Mouse (Mus musculus): ENCODE data around the gene Tekt2. TPM values are rescaled to one million over a fixed set of nuclear protein-coding genes. Genes with fewer than 3 reads are reported as not detected.
A peak's percentile ranks its signal among the peaks of the same experiment; 100 is the strongest.

The Tekt2 gene
- polyA plus RNA-seq, 1 experiment from 2014 or later, result 14.6 TPM

- no peak overlapping the region for H3K4me3 ChIP-seq (ENCODE audit: low read depth, low read length)
- WGBS, result 27% methylated on average over 1 of the region's 1 CpGs
- no peak for TF ChIP-seq CTCF (IDR thresholded peaks at IDR 0.05)
- TF ChIP-seq EP300 (IDR thresholded peaks at IDR 0.05), result no peak
- no peaks in the 10 kb centered on the region for H3K36me3 ChIP-seq (ENCODE audit: insufficient read depth, low read length)
- DNase-seq (ENCODE audit: low spot score) (no peak), ATAC-seq (no peak; the same call in 1 of the 2 replicates)
- H3K27ac ChIP-seq (ENCODE audit: low read length), result no peak overlapping the region
- no peak overlapping the region for H3K4me2 ChIP-seq (replicated peaks; ENCODE audit: low read depth, low read length)
- H3K27me3 ChIP-seq (replicated peaks; ENCODE audit: insufficient read depth, low read length), result no peaks in the 10 kb centered on the region
- no peak overlapping the region for H3K9ac ChIP-seq (replicated peaks; ENCODE audit: low read depth)
- H3K9me3 ChIP-seq (ENCODE audit: low read length), result no peaks in the 10 kb centered on the region
- H3K4me1 ChIP-seq (ENCODE audit: insufficient read depth, low read depth, low read length), result no peaks in the 10 kb centered on the region
Measured at GRCm38 (mm10) chr4:126331751-126332150, 6.3 kb upstream of the Tekt2 start.

- H3K4me2 ChIP-seq (replicated peaks; ENCODE audit: low read depth, low read length), result no peak overlapping the region
- H3K4me1 ChIP-seq (ENCODE audit: insufficient read depth, low read depth, low read length), result no peaks in the 10 kb centered on the region
- H3K27me3 ChIP-seq (replicated peaks; ENCODE audit: insufficient read depth, low read length), result no peaks in the 10 kb centered on the region
- H3K9ac ChIP-seq (replicated peaks; ENCODE audit: low read depth), result no peak overlapping the region
- DNase-seq (ENCODE audit: low spot score) (no peak), ATAC-seq (peak; percentile 73)
- no peak overlapping the region for H3K27ac ChIP-seq (ENCODE audit: low read length)
- H3K4me3 ChIP-seq (ENCODE audit: low read depth, low read length), result no peak overlapping the region
- no peak for TF ChIP-seq EP300 (IDR thresholded peaks at IDR 0.05)
- TF ChIP-seq CTCF (IDR thresholded peaks at IDR 0.05), result no peak
- no peaks in the 10 kb centered on the region for H3K36me3 ChIP-seq (ENCODE audit: insufficient read depth, low read length)
- 61% methylated on average over 4 of the region's 4 CpGs for WGBS
- no peaks in the 10 kb centered on the region for H3K9me3 ChIP-seq (ENCODE audit: low read length)
Measured at GRCm38 (mm10) chr4:126330295-126330694, 4.8 kb upstream of the Tekt2 start.

DNA sequence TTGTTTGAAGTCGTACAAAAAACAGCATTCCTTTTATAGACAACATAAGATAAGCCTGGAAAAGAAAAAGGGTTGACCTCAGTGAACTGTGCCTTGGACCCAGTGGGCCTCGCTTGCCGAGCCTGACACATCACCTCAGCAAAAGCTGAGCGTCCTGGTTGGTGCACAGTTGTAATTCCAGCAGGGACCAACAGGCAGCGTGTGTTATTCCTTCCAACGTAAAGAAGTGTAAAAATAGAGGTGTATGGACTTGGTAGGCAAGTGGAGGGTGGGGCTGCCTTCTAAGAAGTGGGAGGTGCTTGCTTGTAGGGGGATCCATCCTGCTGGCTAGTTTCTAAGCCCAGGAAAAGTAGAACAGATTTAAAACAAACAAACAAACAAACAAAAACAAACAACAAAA lies 548 bp upstream of the Tekt2 start:
- Histone ChIP-seq H3K27me3 (replicated peaks; ENCODE audit: insufficient read depth, low read length) (no peaks in the 10 kb centered on the region), H3K4me2 (replicated peaks; ENCODE audit: low read depth, low read length) (no peak overlapping the region), H3K27ac (ENCODE audit: low read length) (no peak overlapping the region), H3K9ac (replicated peaks; ENCODE audit: low read depth) (no peak overlapping the region), H3K4me1 (ENCODE audit: insufficient read depth, low read depth, low read length) (no peaks in the 10 kb centered on the region), H3K36me3 (ENCODE audit: insufficient read depth, low read length) (no peaks in the 10 kb centered on the region), H3K4me3 (ENCODE audit: low read depth, low read length) (no peak overlapping the region), H3K9me3 (ENCODE audit: low read length) (no peaks in the 10 kb centered on the region)
- ATAC-seq, result no peak
- TF ChIP-seq CTCF (IDR thresholded peaks at IDR 0.05) (peak; percentile 39), EP300 (IDR thresholded peaks at IDR 0.05) (no peak)
- no peak for DNase-seq (ENCODE audit: low spot score)
- 28% methylated on average over 6 of the region's 6 CpGs for WGBS

- no peak for DNase-seq (ENCODE audit: low spot score)
- H3K4me3 ChIP-seq (ENCODE audit: low read depth, low read length), result no peak overlapping the region
- 0 out of 2 replicates have a peak, but pooled peaks cover 8% of the 10 kb centered on the region for H3K4me1 ChIP-seq (ENCODE audit: insufficient read depth, low read depth, low read length)
- TF ChIP-seq EP300 (IDR thresholded peaks at IDR 0.05) (no peak), CTCF (IDR thresholded peaks at IDR 0.05) (no peak)
- no peaks in the 10 kb centered on the region for H3K27me3 ChIP-seq (replicated peaks; ENCODE audit: insufficient read depth, low read length)
- no peaks in the 10 kb centered on the region for H3K9me3 ChIP-seq (ENCODE audit: low read length)
- no peak for ATAC-seq
- no peaks in the 10 kb centered on the region for H3K36me3 ChIP-seq (ENCODE audit: insufficient read depth, low read length)
- 42% methylated on average over 13 of the region's 13 CpGs for WGBS
- H3K27ac ChIP-seq (ENCODE audit: low read length), result no peak overlapping the region
- peak overlapping the region; percentile 32; the same call in 1 of the 2 replicates for H3K9ac ChIP-seq (replicated peaks; ENCODE audit: low read depth)
- H3K4me2 ChIP-seq (replicated peaks; ENCODE audit: low read depth, low read length), result peak overlapping the region; percentile 34; the same call in 1 of the 2 replicates
Measured at GRCm38 (mm10) chr4:126324861-126325260, 627 bp downstream of the Tekt2 start.

- TF ChIP-seq CTCF (IDR thresholded peaks at IDR 0.05) (no peak), EP300 (IDR thresholded peaks at IDR 0.05) (no peak)
- WGBS, result 95% methylated on average over 13 of the region's 13 CpGs
- no peaks in the 10 kb centered on the region for H3K27me3 ChIP-seq (replicated peaks; ENCODE audit: insufficient read depth, low read length)
Measured at GRCm38 (mm10) chr4:126322646-126323045, 2.8 kb downstream of the Tekt2 start.

GRCm38 (mm10) chr4:126321854-126322511 lies 3.5 kb downstream of the Tekt2 start:
- Histone ChIP-seq H3K36me3 (ENCODE audit: insufficient read depth, low read length) (peaks cover 7% of the 10 kb centered on the region; the same call in 1 of the 2 replicates), H3K27ac (ENCODE audit: low read length) (no peak overlapping the region), H3K9ac (replicated peaks; ENCODE audit: low read depth) (no peak overlapping the region), H3K4me2 (replicated peaks; ENCODE audit: low read depth, low read length) (peak overlapping the region; percentile 82), H3K4me3 (ENCODE audit: low read depth, low read length) (peak overlapping the region; percentile 84), H3K9me3 (ENCODE audit: low read length) (no peaks in the 10 kb centered on the region), H3K4me1 (ENCODE audit: insufficient read depth, low read depth, low read length) (0 out of 2 replicates have a peak, but pooled peaks cover 8% of the 10 kb centered on the region), H3K27me3 (replicated peaks; ENCODE audit: insufficient read depth, low read length) (no peaks in the 10 kb centered on the region)
- 51% methylated on average over 28 of the region's 28 CpGs for WGBS
- DNase-seq (ENCODE audit: low spot score) (no peak), ATAC-seq (peak; percentile 4; the same call in 1 of the 2 replicates)
- TF ChIP-seq EP300 (IDR thresholded peaks at IDR 0.05), result no peak
- TF ChIP-seq CTCF (IDR thresholded peaks at IDR 0.05), result no peak

More at GRCm38 (mm10) chr4:126322646-126323045, 2.8 kb downstream of the Tekt2 start:
- Histone ChIP-seq H3K4me2 (replicated peaks; ENCODE audit: low read depth, low read length) (no peak overlapping the region), H3K4me3 (ENCODE audit: low read depth, low read length) (no peak overlapping the region), H3K9ac (replicated peaks; ENCODE audit: low read depth) (no peak overlapping the region), H3K36me3 (ENCODE audit: insufficient read depth, low read length) (peaks cover under 1% of the 10 kb centered on the region; the same call in 1 of the 2 replicates), H3K4me1 (ENCODE audit: insufficient read depth, low read depth, low read length) (0 out of 2 replicates have a peak, but pooled peaks cover 8% of the 10 kb centered on the region), H3K9me3 (ENCODE audit: low read length) (no peaks in the 10 kb centered on the region), H3K27ac (ENCODE audit: low read length) (no peak overlapping the region)
- ATAC-seq (no peak), DNase-seq (ENCODE audit: low spot score) (no peak)
